Mouse (Mus musculus) liver, postnatal 0 days (tissue): ENCODE measurements around the gene Dnaaf1. TPM values are rescaled to one million over a fixed set of nuclear protein-coding genes. Genes with fewer than 3 reads are reported as not detected.
A peak's percentile ranks its signal among the peaks of the same experiment; 100 is the strongest.

ENCODE experiments used
- ATAC-seq: fragments of 200-750 bp; cut with Nextera tagmentation; 2 replicates; pipeline ENCODE4 v1.8.0; 2017; ENCODE audit warnings: mild to moderate bottlenecking, moderate library complexity
- DNase-seq: peaks from one replicate; pipeline ENCODE4 v3.0.0-alpha.2; 2016
- H3K27ac ChIP-seq: fragments of 300-500 bp; sonication (generic); 2 replicates; pipeline ENCODE4 v1.5.1; 2014; ENCODE audit warnings: antibody characterized with exemption, moderate library complexity, mild to moderate bottlenecking, low read depth
- H3K27me3 ChIP-seq: fragments of 300-500 bp; sonication (generic); 2 replicates; pipeline ENCODE4 v1.6.1; 2014; ENCODE audit warnings: low read length, control low read depth, mixed read lengths; ENCODE audit not compliant: insufficient read depth
- H3K36me3 ChIP-seq: fragments of 300-500 bp; sonication (generic); replicated peaks from 2 replicates; pipeline ENCODE4 v1.6.1; 2014; ENCODE audit warnings: mild to moderate bottlenecking, control low read depth, low read length, moderate library complexity, mixed read lengths; ENCODE audit not compliant: insufficient read depth
- H3K4me1 ChIP-seq: fragments of 300-500 bp; sonication (generic); 2 replicates; pipeline ENCODE4 v1.6.1; 2014; ENCODE audit warnings: antibody characterized with exemption, mild to moderate bottlenecking, control low read depth; ENCODE audit not compliant: insufficient read depth
- H3K4me2 ChIP-seq: fragments of 300-500 bp; sonication (generic); 2 replicates; pipeline ENCODE4 v1.6.1; 2014; ENCODE audit warnings: low read depth, mild to moderate bottlenecking, low read length, moderate library complexity, mixed read lengths
- H3K4me3 ChIP-seq: fragments of 300-500 bp; sonication (generic); 2 replicates; pipeline ENCODE4 v1.5.1; 2014; ENCODE audit warnings: low read depth, low read length
- H3K9ac ChIP-seq: fragments of 300-500 bp; sonication (generic); replicated peaks from 2 replicates; pipeline ENCODE4 v1.6.1; 2014; ENCODE audit warnings: mild to moderate bottlenecking, moderate library complexity
- H3K9me3 ChIP-seq: fragments of 300-500 bp; sonication (generic); 2 replicates; pipeline ENCODE4 v1.6.1; 2016; ENCODE audit warnings: mild to moderate bottlenecking, control low read depth, low read length, mixed read lengths
- CTCF ChIP-seq: sonication (generic); IDR thresholded peaks from 2 replicates; pipeline ENCODE4 v1.5.1; 2016; ENCODE audit warnings: antibody characterized with exemption, low read depth
- EP300 ChIP-seq: IDR thresholded peaks from 2 replicates; pipeline ENCODE4 v1.6.1; 2016; ENCODE audit warnings: antibody characterized with exemption, low read depth, mild to moderate bottlenecking
- WGBS: fragments of 180-500 bp; shearing (Covaris S2); extraction: QIAGEN DNeasy Blood & Tissue Kit; methylation state at CpG from one replicate; pipeline ENCODE4 v1.1.7; 2014; ENCODE audit not compliant: insufficient replicate concordance; 5-methylcytosine and 5-hydroxymethylcytosine counted together
- polyA plus RNA-seq: library from polyadenylated mRNA; unstranded; fragments of >200 nt; fragmentation: Nextera tagmentation; extraction: Ambion mirVana; gene quantifications from 2 replicates; pipeline ENCODE4 v1.2.1, GENCODE M21; 2015

The Dnaaf1 gene
- polyA plus RNA-seq, 1 experiment from 2014 or later = not detected

- peaks cover 38% of the 10 kb centered on the region for H3K4me1 ChIP-seq
- peak overlapping the region; percentile 92 for H3K4me2 ChIP-seq
- peak overlapping the region; percentile 89 for H3K9ac ChIP-seq
- no peak for ATAC-seq
- peak overlapping the region; percentile 89 for H3K4me3 ChIP-seq
- no peaks in the 10 kb centered on the region for H3K36me3 ChIP-seq
- no peak for TF ChIP-seq EP300
- WGBS = 58% methylated on average over 9 of the region's 9 CpGs
- DNase-seq = no peak
- no peaks in the 10 kb centered on the region for H3K9me3 ChIP-seq
- no peaks in the 10 kb centered on the region for H3K27me3 ChIP-seq
- 0 out of 2 replicates have a peak overlapping the region, but pooled peaks have one; percentile 48 for H3K27ac ChIP-seq
These were observed 17.9 kb upstream of the Dnaaf1 start for GRCm38 (mm10) chr8:119557132-119557531.

GRCm38 (mm10) chr8:119557821-119558602 lies 17.0 kb upstream of the Dnaaf1 start:
- Histone ChIP-seq H3K9me3 (no peaks in the 10 kb centered on the region), H3K4me3 (peak overlapping the region; percentile 89), H3K27ac (peak overlapping the region; percentile 98), H3K27me3 (no peaks in the 10 kb centered on the region), H3K9ac (peak overlapping the region; percentile 89), H3K36me3 (peaks cover 5% of the 10 kb centered on the region; the same call in 1 of the 2 replicates), H3K4me2 (peak overlapping the region; percentile 92), H3K4me1 (peaks cover 32% of the 10 kb centered on the region)
- no peak for DNase-seq
- no peak for TF ChIP-seq EP300
- WGBS = under 1% methylated on average over 51 of the region's 55 CpGs
- peak; percentile 91 for ATAC-seq

- Histone ChIP-seq H3K4me3 (peak within 1 kb of the TSS; percentile 89), H3K9ac (peak within 1 kb of the TSS; percentile 89), H3K27ac (peak within 1 kb of the TSS; percentile 98), H3K27me3 (no peaks in the 10 kb centered on the region), H3K36me3 (peaks cover 7% of the 10 kb centered on the region), H3K9me3 (no peaks in the 10 kb centered on the region), H3K4me1 (peaks cover 29% of the 10 kb centered on the region), H3K4me2 (peak within 1 kb of the TSS; percentile 92)
- DNase-seq = peak; percentile 98
- TF ChIP-seq EP300 (peak; percentile 66), CTCF (0 out of 2 replicates have a peak, but pooled peaks have one; percentile 6)
- ATAC-seq = peak; percentile 99
- 4% methylated on average over 54 of the region's 63 CpGs for WGBS
These were observed 16.2 kb upstream of the Dnaaf1 start, which contains the start of gene Mbtps1 for GRCm38 (mm10) chr8:119558603-119559401. Gene Mbtps1 (minus strand): TSS chr8:119558735.

- TF ChIP-seq EP300 (no peak), CTCF (no peak)
- peaks cover 29% of the 10 kb centered on the region for H3K4me1 ChIP-seq
- peak overlapping the region; percentile 92 for H3K4me2 ChIP-seq
- H3K9ac ChIP-seq = peak overlapping the region; percentile 89; the same call in 1 of the 2 replicates
- 83% methylated on average over 6 of the region's 6 CpGs for WGBS
- no peak for ATAC-seq
- H3K27me3 ChIP-seq = no peaks in the 10 kb centered on the region
- H3K4me3 ChIP-seq = peak overlapping the region; percentile 89; the same call in 1 of the 2 replicates
- H3K9me3 ChIP-seq = no peaks in the 10 kb centered on the region
- H3K36me3 ChIP-seq = peaks cover 12% of the 10 kb centered on the region
- no peak for DNase-seq
- H3K27ac ChIP-seq = peak overlapping the region; percentile 83
These were observed 15.7 kb upstream of the Dnaaf1 start for GRCm38 (mm10) chr8:119559402-119559720.

GRCm38 (mm10) chr8:119563849-119564251 lies 11.2 kb upstream of the Dnaaf1 start:
- Histone ChIP-seq H3K9ac (no peak overlapping the region), H3K27me3 (no peaks in the 10 kb centered on the region), H3K4me1 (peaks cover 5% of the 10 kb centered on the region), H3K4me2 (no peak overlapping the region), H3K27ac (peak overlapping the region; percentile 56), H3K36me3 (peaks cover 32% of the 10 kb centered on the region), H3K9me3 (no peaks in the 10 kb centered on the region), H3K4me3 (no peak overlapping the region)
- ATAC-seq (peak; percentile 61), DNase-seq (no peak)
- 81% methylated on average over 14 of the region's 14 CpGs for WGBS
- no peak for TF ChIP-seq EP300
- TF ChIP-seq CTCF = no peak

GRCm38 (mm10) chr8:119566367-119566766 lies 8.7 kb upstream of the Dnaaf1 start:
- ATAC-seq (no peak), DNase-seq (no peak)
- Histone ChIP-seq H3K4me1 (no peaks in the 10 kb centered on the region), H3K27ac (no peak overlapping the region), H3K4me3 (no peak overlapping the region), H3K27me3 (no peaks in the 10 kb centered on the region), H3K9me3 (no peaks in the 10 kb centered on the region), H3K36me3 (peaks cover 32% of the 10 kb centered on the region), H3K9ac (no peak overlapping the region), H3K4me2 (no peak overlapping the region)
- 84% methylated on average over 11 of the region's 11 CpGs for WGBS
- TF ChIP-seq EP300 (no peak), CTCF (no peak)
